Mouse (Mus musculus): Measurements from ENCODE around the gene Gtf3c1.

DNA sequence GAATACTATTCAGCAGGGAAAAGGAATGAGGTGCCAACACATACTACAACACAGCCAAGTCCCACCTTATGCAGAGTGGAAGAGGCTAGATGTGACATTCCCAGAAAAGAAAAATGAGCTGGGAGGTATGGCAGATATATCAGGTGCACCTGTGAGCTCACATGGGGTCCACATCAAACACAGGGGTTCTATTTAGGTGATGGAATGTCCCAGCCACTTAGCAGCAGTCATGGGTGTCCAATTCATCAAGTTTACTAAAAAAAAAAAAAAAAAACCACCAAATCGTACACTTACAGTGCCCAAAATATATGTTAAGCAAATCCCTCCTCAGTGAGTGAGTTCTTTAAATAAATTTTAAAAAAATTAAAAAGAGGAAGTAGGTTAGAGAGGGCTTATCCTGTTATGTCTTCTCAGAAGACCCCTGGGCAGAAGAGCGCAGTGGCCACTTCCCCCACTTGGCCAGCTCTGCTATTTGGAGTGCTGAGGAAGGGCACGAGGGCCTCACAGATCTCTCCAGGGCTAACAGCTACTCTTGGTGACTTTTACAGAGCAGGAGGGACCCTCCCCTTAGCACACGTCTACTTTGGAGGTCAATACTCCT, 108.1 kb downstream of the Gtf3c1 start:
- TF ChIP-seq GATA1 (IDR thresholded peaks at IDR 0.05; ENCODE audit: borderline replicate concordance, low read length) (no peak), CTCF (IDR thresholded peaks at IDR 0.05; ENCODE audit: low read depth, low read length) (no peak), TAL1 (conservative IDR thresholded peaks at IDR 0.05; ENCODE audit: low read depth, low read length) (no peak)

Measured in G1E (cell line).